Mouse (Mus musculus) frontal cortex, adult 2 months (tissue): ENCODE measurements around the gene Snap23. TPM values are rescaled to one million over a fixed set of nuclear protein-coding genes. Genes with fewer than 3 reads are reported as not detected.

ENCODE experiments used
- DNase-seq, 2 experiments: peaks; one replicate each; pipeline ENCODE4 v3.0.0; 2022; ENCODE audit warnings: low spot score in 1 of 2; ENCODE audit errors: extremely low spot score in 1 of 2
- polyA plus RNA-seq: library from polyadenylated mRNA; depleted of rRNA; stranded (reverse); fragments of >200 nt; gene quantifications from 2 replicates; pipeline ENCODE4 v1.2.3, GENCODE M21; 2012

Snap23 gene
- polyA plus RNA-seq, 1 experiment: 21.8 TPM

- no peak for DNase-seq
These were observed 10.3 kb downstream of the Snap23 start for GRCm38 (mm10) chr2:120577799-120578198.

- DNase-seq: no peak
These were observed 10.8 kb downstream of the Snap23 start for GRCm38 (mm10) chr2:120578286-120578685.

DNA sequence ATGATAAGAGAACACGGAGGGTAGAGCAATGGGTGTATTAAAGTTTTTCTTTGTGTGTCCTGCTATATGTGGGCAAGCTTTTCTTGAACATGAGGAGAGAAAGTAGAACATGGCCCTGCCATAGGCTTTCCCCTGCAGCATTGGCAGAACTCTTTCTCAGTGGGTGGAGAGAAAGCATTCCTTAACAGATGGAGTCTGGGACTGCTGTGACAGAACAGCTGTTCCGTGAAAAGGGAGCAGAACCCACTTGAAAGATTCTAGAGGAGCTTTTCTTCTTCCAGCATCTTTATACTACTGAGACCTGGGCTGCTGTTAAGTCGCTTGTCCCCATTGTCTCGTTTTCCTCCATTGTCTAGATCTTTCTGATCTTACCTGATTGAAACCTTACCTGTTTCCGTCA, 22.3 kb downstream of the Snap23 start:
- peak; percentile 82 to 87 for DNase-seq

GRCm38 (mm10) chr2:120592227-120592626, 24.8 kb downstream of the Snap23 start:
- DNase-seq: no peak

DNA sequence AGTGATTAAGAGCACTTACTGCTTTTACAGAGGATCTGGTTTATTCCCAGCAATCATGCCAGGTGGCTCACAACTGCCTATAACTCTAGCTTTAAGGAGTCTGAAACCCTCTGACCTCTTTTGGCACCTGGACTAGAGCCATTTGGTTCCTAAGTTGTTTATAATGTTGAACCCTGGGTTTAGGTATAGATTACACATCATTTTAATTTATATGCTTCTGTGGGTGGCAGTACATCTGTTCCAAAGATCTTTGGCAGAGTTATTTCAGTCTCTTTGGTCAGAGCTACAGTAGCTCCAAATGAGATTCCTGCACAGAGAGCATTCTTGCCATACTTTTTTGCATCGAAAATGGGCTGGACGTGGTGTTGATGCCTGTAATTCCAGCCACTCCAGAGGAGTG, 30.3 kb downstream of the Snap23 start:
- peak in 1 of 2 experiments; percentile 60 for DNase-seq

- no peak for DNase-seq
These were observed 32.0 kb downstream of the Snap23 start for GRCm38 (mm10) chr2:120599506-120599905.

- peak in 1 of 2 experiments; percentile 70 for DNase-seq
These were observed 38.7 kb downstream of the Snap23 start for GRCm38 (mm10) chr2:120606021-120606690.

GRCm38 (mm10) chr2:120608830-120609723, 41.6 kb downstream of the Snap23 start, which contains the start of the genes Haus2 and Lrrc57:
Gene Haus2, plus strand, starts transcription at chr2:120609383.
Gene Lrrc57, minus strand, starts transcription at chr2:120609520.
- DNase-seq: peak; percentile 79 to 93

GRCm38 (mm10) chr2:120616279-120617163, 49.0 kb downstream of the Snap23 start:
- DNase-seq: no peak

DNA sequence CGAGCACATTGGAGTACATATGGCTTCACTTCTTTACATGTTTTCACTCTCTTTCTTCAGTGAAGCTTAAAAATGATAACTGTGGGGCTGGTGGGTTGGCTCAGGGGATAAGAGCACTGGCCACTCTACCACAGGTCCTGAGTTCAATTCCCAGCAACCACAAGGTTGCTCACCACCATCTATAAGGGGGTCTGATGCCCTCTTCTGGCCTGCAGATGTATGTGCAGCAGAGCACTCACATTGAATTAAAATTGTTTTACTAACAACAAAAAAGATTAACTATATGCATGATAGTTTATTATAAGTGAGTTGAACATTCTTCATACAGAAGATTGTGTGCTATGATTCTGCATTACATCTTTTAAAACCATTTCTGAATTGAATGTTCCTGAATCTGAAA, 52.1 kb downstream of the Snap23 start:
- DNase-seq: no peak

- no peak for DNase-seq
These were observed 55.4 kb downstream of the Snap23 start for GRCm38 (mm10) chr2:120622920-120623319.

DNA sequence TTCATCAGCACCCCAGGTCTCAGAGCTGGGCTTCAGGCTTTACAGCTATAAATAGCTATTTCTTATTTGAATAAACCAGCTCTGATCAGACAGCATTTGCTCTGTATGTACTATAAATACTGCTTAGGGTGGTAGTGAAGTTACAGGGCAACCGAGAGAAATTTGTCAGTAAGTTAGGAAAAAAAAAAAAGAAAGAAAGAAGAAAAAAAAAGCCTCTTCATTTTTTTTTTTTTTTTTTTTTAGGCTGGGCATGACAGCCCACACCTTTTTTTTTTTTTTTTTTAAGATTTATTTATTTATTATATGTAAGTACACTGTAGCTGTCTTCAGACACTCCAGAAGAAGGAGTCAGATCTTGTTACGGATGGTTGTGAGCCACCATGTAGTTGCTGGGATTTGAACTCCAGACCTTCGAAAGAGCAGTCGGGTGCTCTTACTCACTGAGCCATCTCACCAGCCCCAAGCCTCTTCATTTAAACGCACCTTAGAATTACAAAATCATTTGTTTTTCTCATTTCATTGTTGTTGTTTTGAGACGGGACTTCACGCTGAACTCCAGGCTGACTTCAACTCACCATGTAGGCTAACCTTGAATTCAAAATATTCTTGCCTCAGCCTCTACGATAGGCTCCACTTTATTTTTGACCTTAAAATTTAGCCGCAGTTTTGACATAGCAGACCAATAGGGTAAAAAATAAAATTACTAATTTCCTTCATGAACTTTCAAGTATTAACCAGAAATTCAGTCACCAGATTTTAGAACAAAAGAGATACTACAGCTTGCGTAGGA, 60.8 kb downstream of the Snap23 start:
- no peak for DNase-seq

GRCm38 (mm10) chr2:120628886-120629735, 61.6 kb downstream of the Snap23 start, which contains the start of gene Stard9:
Gene Stard9, plus strand, starts transcription at chr2:120629121.
- peak; percentile 98 for DNase-seq

DNA sequence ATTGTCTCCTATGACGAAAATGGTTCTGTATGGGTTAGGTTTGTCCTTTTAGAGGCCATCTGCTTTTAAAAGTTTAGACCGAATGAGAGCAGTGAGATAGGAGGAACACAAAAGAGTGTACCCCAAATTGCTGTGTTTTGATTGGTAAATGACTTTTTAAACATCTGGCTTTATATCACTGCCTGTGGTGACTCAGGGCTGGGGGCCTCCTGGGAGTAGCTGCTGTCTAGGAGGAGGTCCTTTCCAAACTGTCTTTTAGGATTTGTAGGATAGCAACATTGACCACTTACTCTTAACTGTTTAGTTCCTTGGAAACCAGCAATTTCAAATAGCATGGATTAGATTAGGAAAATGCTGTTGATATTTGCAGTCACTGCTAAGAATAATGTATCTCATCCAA, 62.8 kb downstream of the Snap23 start:
- DNase-seq: no peak

- no peak for DNase-seq
These were observed 63.2 kb downstream of the Snap23 start for GRCm38 (mm10) chr2:120630655-120631054.

GRCm38 (mm10) chr2:120631521-120631920, 64.0 kb downstream of the Snap23 start:
- no peak for DNase-seq

- no peak for DNase-seq
These were observed 64.5 kb downstream of the Snap23 start for GRCm38 (mm10) chr2:120631957-120632356.

DNA sequence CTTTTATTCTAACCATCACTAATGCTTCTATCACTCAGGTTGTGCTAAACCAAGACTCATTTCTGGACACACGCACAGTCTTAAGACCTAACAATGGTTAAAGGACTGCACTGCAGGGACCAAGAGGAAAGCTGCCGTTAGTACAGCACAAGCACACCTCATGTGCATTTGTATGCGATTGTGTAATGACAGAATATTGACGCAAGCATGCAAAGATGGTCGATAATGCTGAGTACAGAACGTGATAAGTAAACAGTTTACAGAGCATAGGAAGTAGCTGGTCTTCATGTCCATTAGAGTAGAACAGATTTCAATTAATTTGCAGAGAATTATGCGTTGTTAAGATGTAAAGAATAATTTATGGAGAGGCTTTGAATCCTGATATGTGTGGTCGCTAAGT, 73.4 kb downstream of the Snap23 start:
- no peak for DNase-seq

GRCm38 (mm10) chr2:120643836-120644235, 76.4 kb downstream of the Snap23 start:
- peak in 1 of 2 experiments; percentile 15 for DNase-seq
